Mouse (Mus musculus): ENCODE results near the gene Foxd3. TPM values are rescaled to one million over a fixed set of nuclear protein-coding genes. Genes with fewer than 3 reads are reported as not detected.

Gene Foxd3
- polyA plus RNA-seq, 1 experiment from 2014 or later: 0.10 TPM

GRCm38 (mm10) chr4:99659361-99660072 is 3.4 kb downstream of the Foxd3 start:
- 2% methylated on average over 28 of the region's 28 CpGs for WGBS (ENCODE audit: insufficient replicate concordance)
- Histone ChIP-seq H3K27ac (no peak overlapping the region), H3K4me1 (peaks cover 18% of the 10 kb centered on the region), H3K36me3 (no peaks in the 10 kb centered on the region), H3K9me3 (replicated peaks) (no peaks in the 10 kb centered on the region), H3K4me3 (no peak overlapping the region), H3K27me3 (replicated peaks) (peaks cover 97% of the 10 kb centered on the region), H3K9ac (no peak overlapping the region), H3K4me2 (no peak overlapping the region)
- no peak for ATAC-seq

- Histone ChIP-seq H3K9ac (no peak overlapping the region), H3K27me3 (replicated peaks) (peaks cover 97% of the 10 kb centered on the region), H3K27ac (no peak overlapping the region), H3K4me1 (peaks cover 18% of the 10 kb centered on the region), H3K9me3 (replicated peaks) (no peaks in the 10 kb centered on the region), H3K4me3 (no peak overlapping the region), H3K36me3 (no peaks in the 10 kb centered on the region), H3K4me2 (no peak overlapping the region)
- WGBS (ENCODE audit: insufficient replicate concordance): under 1% methylated on average over 20 of the region's 20 CpGs
- ATAC-seq: no peak
Observed at GRCm38 (mm10) chr4:99660073-99660611, 4.0 kb downstream of the Foxd3 start.

DNA sequence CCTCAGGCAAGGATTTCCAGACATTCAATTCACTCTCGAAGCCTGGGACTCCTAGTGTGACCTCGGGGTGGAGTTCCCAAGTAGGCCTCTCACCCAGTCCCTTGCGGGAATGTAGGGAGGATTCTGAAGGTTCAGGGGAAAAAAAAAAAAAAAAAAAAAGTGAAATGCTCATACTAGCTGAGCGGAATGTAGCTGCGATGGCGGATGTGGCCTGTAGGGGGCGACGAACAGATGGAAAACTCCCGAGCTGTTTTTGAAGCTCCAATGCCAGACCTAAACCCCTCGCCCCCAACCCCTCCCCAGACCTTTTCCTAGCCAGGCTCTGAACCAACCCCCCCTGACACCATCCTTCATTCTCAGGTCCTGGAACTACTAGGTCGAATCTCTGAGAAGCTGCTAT is 4.9 kb downstream of the Foxd3 start:
- Histone ChIP-seq H3K4me1 (peaks cover 15% of the 10 kb centered on the region), H3K27ac (no peak overlapping the region), H3K27me3 (replicated peaks) (peaks cover 97% of the 10 kb centered on the region), H3K9ac (no peak overlapping the region), H3K4me2 (0 out of 2 replicates have a peak overlapping the region, but pooled peaks have one; percentile 25), H3K9me3 (replicated peaks) (no peaks in the 10 kb centered on the region), H3K4me3 (no peak overlapping the region), H3K36me3 (no peaks in the 10 kb centered on the region)
- no peak for ATAC-seq
- 1% methylated on average over 11 of the region's 11 CpGs for WGBS (ENCODE audit: insufficient replicate concordance)

DNA sequence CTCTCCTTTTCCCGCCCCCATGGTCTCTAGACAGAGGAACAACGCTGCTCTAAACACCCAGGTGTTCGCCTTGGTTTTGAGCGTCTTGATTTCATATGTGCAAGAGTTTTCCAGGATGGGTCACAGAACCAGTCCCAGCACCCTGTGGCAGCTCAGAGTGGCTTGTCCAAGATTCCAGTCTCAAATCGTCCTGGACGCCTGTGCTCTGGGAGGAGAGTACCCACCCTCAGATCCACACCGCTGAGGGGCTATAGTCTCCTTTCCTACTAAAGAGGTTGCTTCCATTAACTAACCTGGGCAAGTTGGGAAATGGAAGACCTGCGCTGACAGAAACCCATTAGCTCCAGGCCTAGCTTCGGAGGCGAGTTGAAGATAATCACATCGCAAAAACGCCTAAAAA is 5.9 kb downstream of the Foxd3 start:
- Histone ChIP-seq H3K27ac (no peak overlapping the region), H3K9ac (no peak overlapping the region), H3K4me1 (peaks cover 10% of the 10 kb centered on the region), H3K4me2 (no peak overlapping the region), H3K27me3 (replicated peaks) (peaks cover 90% of the 10 kb centered on the region), H3K9me3 (replicated peaks) (no peaks in the 10 kb centered on the region), H3K4me3 (no peak overlapping the region), H3K36me3 (no peaks in the 10 kb centered on the region)
- 7% methylated on average over 12 of the region's 12 CpGs for WGBS (ENCODE audit: insufficient replicate concordance)
- ATAC-seq: no peak

GRCm38 (mm10) chr4:99662431-99662830 is 6.3 kb downstream of the Foxd3 start:
- no peaks in the 10 kb centered on the region for H3K9me3 ChIP-seq (replicated peaks)
- no peak overlapping the region for H3K4me3 ChIP-seq
- no peak overlapping the region for H3K27ac ChIP-seq
- H3K27me3 ChIP-seq (replicated peaks): peaks cover 85% of the 10 kb centered on the region
- peaks cover 5% of the 10 kb centered on the region for H3K4me1 ChIP-seq
- H3K4me2 ChIP-seq: no peak overlapping the region
- H3K36me3 ChIP-seq: no peaks in the 10 kb centered on the region
- no peak overlapping the region for H3K9ac ChIP-seq
- WGBS (ENCODE audit: insufficient replicate concordance): 5% methylated on average over 9 of the region's 9 CpGs
- no peak for ATAC-seq

- H3K9me3 ChIP-seq (replicated peaks): no peaks in the 10 kb centered on the region
Observed at GRCm38 (mm10) chr4:99662841-99663567, 6.9 kb downstream of the Foxd3 start.

GRCm38 (mm10) chr4:99663710-99664109 is 7.6 kb downstream of the Foxd3 start:
- H3K4me2 ChIP-seq: no peak overlapping the region
- H3K4me1 ChIP-seq: no peaks in the 10 kb centered on the region
- 15% methylated on average over 8 of the region's 8 CpGs for WGBS (ENCODE audit: insufficient replicate concordance)
- no peaks in the 10 kb centered on the region for H3K9me3 ChIP-seq (replicated peaks)
- no peaks in the 10 kb centered on the region for H3K36me3 ChIP-seq
- H3K27me3 ChIP-seq (replicated peaks): peaks cover 83% of the 10 kb centered on the region
- H3K27ac ChIP-seq: no peak overlapping the region
- ATAC-seq: no peak
- no peak overlapping the region for H3K9ac ChIP-seq
- no peak overlapping the region for H3K4me3 ChIP-seq

More at GRCm38 (mm10) chr4:99662841-99663567, 6.9 kb downstream of the Foxd3 start:
- Histone ChIP-seq H3K4me3 (no peak overlapping the region), H3K27ac (no peak overlapping the region), H3K9ac (no peak overlapping the region), H3K4me2 (no peak overlapping the region), H3K27me3 (replicated peaks) (peaks cover 85% of the 10 kb centered on the region), H3K4me1 (no peaks in the 10 kb centered on the region), H3K36me3 (no peaks in the 10 kb centered on the region)
- 9% methylated on average over 34 of the region's 34 CpGs for WGBS (ENCODE audit: insufficient replicate concordance)
- ATAC-seq: no peak

GRCm38 (mm10) chr4:99670203-99670851 is 14.2 kb downstream of the Foxd3 start:
- Histone ChIP-seq H3K27me3 (replicated peaks) (peaks cover 18% of the 10 kb centered on the region), H3K4me1 (no peaks in the 10 kb centered on the region), H3K9me3 (replicated peaks) (no peaks in the 10 kb centered on the region), H3K9ac (no peak overlapping the region), H3K4me2 (no peak overlapping the region), H3K4me3 (no peak overlapping the region), H3K36me3 (no peaks in the 10 kb centered on the region), H3K27ac (no peak overlapping the region)
- 70% methylated on average over 7 of the region's 7 CpGs for WGBS (ENCODE audit: insufficient replicate concordance)
- no peak for ATAC-seq

GRCm38 (mm10) chr4:99675191-99675590 is 19.1 kb downstream of the Foxd3 start:
- Histone ChIP-seq H3K9ac (no peak overlapping the region), H3K36me3 (no peaks in the 10 kb centered on the region), H3K27ac (no peak overlapping the region), H3K4me2 (no peak overlapping the region), H3K9me3 (replicated peaks) (no peaks in the 10 kb centered on the region), H3K4me1 (no peaks in the 10 kb centered on the region), H3K27me3 (replicated peaks) (no peaks in the 10 kb centered on the region), H3K4me3 (no peak overlapping the region)
- ATAC-seq: no peak

DNA sequence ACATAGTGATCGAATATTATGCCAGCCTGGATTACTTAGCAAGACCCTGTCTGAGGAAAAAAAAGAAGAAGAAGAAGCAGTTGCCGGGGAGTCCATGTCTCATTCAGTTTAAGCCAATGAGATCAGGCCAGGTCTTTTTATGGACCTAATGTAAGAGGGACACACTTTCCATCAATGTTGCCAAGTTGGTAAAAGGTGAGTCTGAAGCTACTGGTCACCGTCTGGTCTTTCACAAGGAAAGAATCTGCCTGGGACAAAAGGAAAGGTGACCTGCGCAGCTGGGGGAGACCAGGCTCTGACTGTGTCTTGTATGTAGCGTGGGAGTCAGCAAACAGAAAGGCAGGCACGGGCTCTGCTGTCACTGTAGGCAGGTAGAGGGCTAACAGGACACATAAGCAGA is 27.8 kb downstream of the Foxd3 start:
- Histone ChIP-seq H3K9me3 (replicated peaks) (no peaks in the 10 kb centered on the region), H3K9ac (no peak overlapping the region), H3K27ac (no peak overlapping the region), H3K4me1 (no peaks in the 10 kb centered on the region), H3K36me3 (no peaks in the 10 kb centered on the region), H3K4me2 (no peak overlapping the region), H3K4me3 (no peak overlapping the region), H3K27me3 (replicated peaks) (no peaks in the 10 kb centered on the region)
- WGBS (ENCODE audit: insufficient replicate concordance): 62% methylated on average over 6 of the region's 6 CpGs
- no peak for ATAC-seq

DNA sequence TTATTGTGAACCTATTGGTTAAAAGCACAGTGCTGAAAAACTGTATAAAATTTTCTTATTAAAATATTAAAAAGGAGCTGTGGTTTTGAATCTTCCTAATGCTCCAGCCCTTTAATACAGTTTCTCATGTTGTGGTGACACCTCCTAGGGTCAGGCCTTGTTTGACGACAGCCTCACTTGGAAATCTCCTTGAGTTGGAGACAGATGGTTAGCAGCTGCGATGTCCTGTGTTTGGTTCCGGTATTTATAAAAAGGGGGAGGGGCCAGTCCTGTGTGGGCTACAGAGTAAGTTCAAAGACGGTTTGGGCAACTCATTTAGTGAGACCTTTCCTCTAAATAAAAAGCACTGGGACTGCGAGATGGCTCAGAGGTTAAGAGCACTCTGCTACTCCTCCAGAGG is 30.2 kb downstream of the Foxd3 start:
- WGBS (ENCODE audit: insufficient replicate concordance): 50% methylated on average over 5 of the region's 5 CpGs

More for the DNA sequence above, 30.2 kb downstream of the Foxd3 start:
- Histone ChIP-seq H3K27me3 (replicated peaks) (no peaks in the 10 kb centered on the region), H3K4me1 (no peaks in the 10 kb centered on the region), H3K9me3 (replicated peaks) (no peaks in the 10 kb centered on the region), H3K4me3 (no peak overlapping the region), H3K36me3 (no peaks in the 10 kb centered on the region), H3K9ac (no peak overlapping the region), H3K27ac (no peak overlapping the region), H3K4me2 (no peak overlapping the region)
- no peak for ATAC-seq

Data from liver, embryonic 12.5 days (tissue).